Mouse (Mus musculus) myocyte (in vitro differentiated cells): ENCODE data around the gene Pkm. TPM values are rescaled to one million over a fixed set of nuclear protein-coding genes. Genes with fewer than 3 reads are reported as not detected.

Experiments
- H3K27me3 ChIP-seq: one replicate; pipeline ENCODE4 v1.6.1; 2011; ENCODE audit not compliant: control insufficient read depth, insufficient read depth, insufficient read length
- H3K36me3 ChIP-seq: one replicate; pipeline ENCODE4 v1.6.1; 2011; ENCODE audit not compliant: control insufficient read depth, insufficient read depth
- H3K4me2 ChIP-seq: one replicate; pipeline ENCODE4 v1.6.1; 2011; ENCODE audit warnings: low read depth, control low read depth
- H3K4me3 ChIP-seq: one replicate; pipeline ENCODE4 v1.5.1; 2011; ENCODE audit warnings: mild to moderate bottlenecking, control low read depth, moderate library complexity
- H3K79me2 ChIP-seq: one replicate; pipeline ENCODE4 v1.6.1; 2011; ENCODE audit not compliant: control insufficient read depth, insufficient read depth
- H3ac ChIP-seq: one replicate; pipeline ENCODE4 v1.6.1; 2011; ENCODE audit not compliant: control insufficient read depth, insufficient read length
- CEBPB ChIP-seq: IDR thresholded peaks from 2 replicates; pipeline ENCODE4 v1.6.1; 2011; ENCODE audit warnings: mild to moderate bottlenecking, moderate library complexity; ENCODE audit not compliant: poor library complexity, insufficient read depth, severe bottlenecking
- E2F4 ChIP-seq: IDR thresholded peaks from one replicate; pipeline ENCODE4 v1.6.1; 2011; ENCODE audit warnings: mild to moderate bottlenecking, control low read depth, moderate library complexity; ENCODE audit not compliant: insufficient read depth
- MAX ChIP-seq: IDR thresholded peaks from one replicate; pipeline ENCODE4 v1.6.1; 2011; ENCODE audit warnings: low read depth, mild to moderate bottlenecking, control low read depth
- MYOD1 ChIP-seq, 3 experiments: IDR thresholded peaks; one replicate each; pipeline ENCODE4 v1.6.1; 2011; ENCODE audit warnings: control low read depth in 2 of 3, low read depth in 2 of 3, mild to moderate bottlenecking in 2 of 3, moderate library complexity in 1 of 3; ENCODE audit not compliant: insufficient read length in 2 of 3, control insufficient read depth in 1 of 3
- MYOG ChIP-seq, 3 experiments: IDR thresholded peaks; one replicate each; pipeline ENCODE4 v1.6.1; 2011; ENCODE audit warnings: control low read depth in 2 of 3, low read depth in 2 of 3, mild to moderate bottlenecking in 2 of 3; ENCODE audit not compliant: insufficient read length in 2 of 3, control insufficient read depth in 1 of 3, insufficient read depth in 1 of 3
- POLR2A ChIP-seq: IDR thresholded peaks from one replicate; pipeline ENCODE4 v1.6.1; 2011; ENCODE audit warnings: low read depth, mild to moderate bottlenecking, control low read depth, moderate library complexity; ENCODE audit not compliant: insufficient read length
- POLR2AphosphoS2 ChIP-seq: IDR thresholded peaks from one replicate; pipeline ENCODE4 v1.6.1; 2011; ENCODE audit warnings: low read depth, control low read depth; ENCODE audit not compliant: insufficient read length
- REST ChIP-seq: IDR thresholded peaks from one replicate; pipeline ENCODE4 v1.6.1; 2011; ENCODE audit warnings: mild to moderate bottlenecking, control low read depth, moderate library complexity; ENCODE audit not compliant: insufficient read depth, insufficient read length
- SRF ChIP-seq: IDR thresholded peaks from one replicate; pipeline ENCODE4 v1.6.1; 2011; ENCODE audit warnings: low read depth; ENCODE audit not compliant: control insufficient read depth, insufficient read length
- TCF12 ChIP-seq: IDR thresholded peaks from one replicate; pipeline ENCODE4 v1.6.1; 2011; ENCODE audit warnings: mild to moderate bottlenecking, control low read depth; ENCODE audit not compliant: poor library complexity, insufficient read depth, severe bottlenecking
- TCF3 ChIP-seq: IDR thresholded peaks from one replicate; pipeline ENCODE4 v1.6.1; 2011; ENCODE audit warnings: low read depth, control low read depth; ENCODE audit not compliant: insufficient read length
- USF1 ChIP-seq: IDR thresholded peaks from one replicate; pipeline ENCODE4 v1.6.1; 2011; ENCODE audit warnings: low read depth, mild to moderate bottlenecking, control low read depth, moderate library complexity
- polyA plus RNA-seq: library from polyadenylated mRNA; unstranded; fragments of >200 nt; fragmentation: generic; extraction: Trizol; gene quantifications from one replicate; pipeline ENCODE4 v1.2.1, GENCODE M21; 2012; ENCODE audit warnings: missing spikeins

Pkm gene
- polyA plus RNA-seq = 3,717 TPM

GRCm38 (mm10) chr9:59655958-59656634 is at the start of gene Pkm:
Gene Pkm (plus strand): TSS chr9:59656368.
- H3ac ChIP-seq = peak within 1 kb of the TSS; percentile 84
- H3K4me3 ChIP-seq = peak within 1 kb of the TSS; percentile 95
- H3K79me2 ChIP-seq = peaks cover 68% of the 10 kb centered on the region
- no peaks in the 10 kb centered on the region for H3K27me3 ChIP-seq
- peaks cover 15% of the 10 kb centered on the region for H3K36me3 ChIP-seq
- TF ChIP-seq TCF3 = no peak
- peak; percentile 92 for TF ChIP-seq SRF
- peak; percentile 60 for TF ChIP-seq REST
- TF ChIP-seq POLR2A = peak; percentile 98
- peak in 2 of 3 experiments; percentile 63 to 70 for TF ChIP-seq MYOG (IDR thresholded peaks at IDR 0.05; ENCODE audit: control insufficient read depth in 1 of 3, insufficient read depth in 1 of 3, insufficient read length in 2 of 3, low read depth in 2 of 3)
- TF ChIP-seq CEBPB = no peak
- peak; percentile 97 for TF ChIP-seq POLR2AphosphoS2
- no peak for TF ChIP-seq USF1
- no peak for TF ChIP-seq E2F4
- TF ChIP-seq MYOD1 (IDR thresholded peaks at IDR 0.05; ENCODE audit: control insufficient read depth in 1 of 3, insufficient read length in 2 of 3, low read depth in 2 of 3) = peak in 2 of 3 experiments; percentile 76 to 91
- TF ChIP-seq MAX = no peak
- TF ChIP-seq TCF12 = peak; percentile 29
- peak within 1 kb of the TSS; percentile 82 for H3K4me2 ChIP-seq

GRCm38 (mm10) chr9:59610950-59611349 is 45.2 kb upstream of the Pkm start:
- Histone ChIP-seq H3K79me2 (no peaks in the 10 kb centered on the region), H3K4me2 (no peak overlapping the region), H3ac (no peak overlapping the region), H3K4me3 (no peak overlapping the region), H3K27me3 (peaks cover 8% of the 10 kb centered on the region), H3K36me3 (no peaks in the 10 kb centered on the region)
- TF ChIP-seq MYOD1 (IDR thresholded peaks at IDR 0.05; ENCODE audit: control insufficient read depth in 1 of 3, insufficient read length in 2 of 3, low read depth in 2 of 3) (no peak), USF1 (no peak), CEBPB (no peak), POLR2A (no peak), TCF3 (no peak), MAX (no peak), E2F4 (no peak), POLR2AphosphoS2 (no peak), TCF12 (no peak), MYOG (IDR thresholded peaks at IDR 0.05; ENCODE audit: control insufficient read depth in 1 of 3, insufficient read depth in 1 of 3, insufficient read length in 2 of 3, low read depth in 2 of 3) (no peak)

- no peak overlapping the region for H3K4me2 ChIP-seq
- no peak overlapping the region for H3K4me3 ChIP-seq
- no peak overlapping the region for H3ac ChIP-seq
- H3K27me3 ChIP-seq = no peaks in the 10 kb centered on the region
- no peaks in the 10 kb centered on the region for H3K36me3 ChIP-seq
- H3K79me2 ChIP-seq = peaks cover 27% of the 10 kb centered on the region
- TF ChIP-seq MAX (no peak), SRF (no peak), TCF12 (no peak), MYOG (IDR thresholded peaks at IDR 0.05; ENCODE audit: control insufficient read depth in 1 of 3, insufficient read depth in 1 of 3, insufficient read length in 2 of 3, low read depth in 2 of 3) (no peak), POLR2AphosphoS2 (no peak), E2F4 (no peak), USF1 (no peak), CEBPB (no peak), REST (no peak), TCF3 (no peak), POLR2A (no peak), MYOD1 (IDR thresholded peaks at IDR 0.05; ENCODE audit: control insufficient read depth in 1 of 3, insufficient read length in 2 of 3, low read depth in 2 of 3) (no peak)
Measured at GRCm38 (mm10) chr9:59615797-59616196, 40.4 kb upstream of the Pkm start.

- Histone ChIP-seq H3ac (peak within 1 kb of the TSS; percentile 82), H3K4me2 (peak within 1 kb of the TSS; percentile 78), H3K36me3 (peaks cover under 1% of the 10 kb centered on the region), H3K4me3 (peak within 1 kb of the TSS; percentile 54), H3K79me2 (peaks cover 28% of the 10 kb centered on the region), H3K27me3 (no peaks in the 10 kb centered on the region)
- TF ChIP-seq POLR2AphosphoS2 (peak; percentile 91), MYOD1 (IDR thresholded peaks at IDR 0.05; ENCODE audit: control insufficient read depth in 1 of 3, insufficient read length in 2 of 3, low read depth in 2 of 3) (peak in 1 of 3 experiments; percentile 31), CEBPB (no peak), USF1 (peak; percentile 86)
Measured at GRCm38 (mm10) chr9:59616622-59617306, 39.4 kb upstream of the Pkm start, which contains the start of gene Parp6. Gene Parp6 (plus strand): TSS chr9:59617284.
